Mouse (Mus musculus) kidney, adult 2 months (tissue): ENCODE measurements around the gene Cadps. TPM values are rescaled to one million over a fixed set of nuclear protein-coding genes. Genes with fewer than 3 reads are reported as not detected.

ENCODE experiments used
- DNase-seq: peaks from one replicate; pipeline ENCODE4 v3.0.0; 2021
- H3K27ac ChIP-seq: fragments of 200-500 bp; 2 replicates; pipeline ENCODE4 v1.5.1; 2012; ENCODE audit warnings: low read depth, low read length, control low read depth, inconsistent platforms; ENCODE audit not compliant: insufficient read depth
- H3K27me3 ChIP-seq: fragments of 200-500 bp; replicated peaks from 2 replicates; pipeline ENCODE4 v1.6.1; 2012; ENCODE audit warnings: mild to moderate bottlenecking, moderate library complexity, low read length, inconsistent platforms; ENCODE audit not compliant: control insufficient read depth, insufficient read depth
- H3K36me3 ChIP-seq: fragments of 200-500 bp; 2 replicates; pipeline ENCODE4 v1.6.1; 2012; ENCODE audit warnings: mild to moderate bottlenecking, moderate library complexity, low read length, inconsistent platforms; ENCODE audit not compliant: control insufficient read depth, insufficient read depth
- H3K4me1 ChIP-seq: fragments of 200-500 bp; 2 replicates; pipeline ENCODE4 v1.6.1; 2011; ENCODE audit warnings: low read length; ENCODE audit not compliant: control insufficient read depth, insufficient read depth
- H3K4me3 ChIP-seq: fragments of 200-500 bp; 2 replicates; pipeline ENCODE4 v1.5.1; 2011; ENCODE audit warnings: mild to moderate bottlenecking, low read depth, low read length, control low read depth; ENCODE audit not compliant: insufficient read depth
- CTCF ChIP-seq: fragments of 200-500 bp; conservative IDR thresholded peaks from 2 replicates; pipeline ENCODE4 v1.5.1; 2011; ENCODE audit warnings: low read depth, mild to moderate bottlenecking, control low read depth, low read length, moderate library complexity, mixed read lengths; ENCODE audit not compliant: insufficient read depth, insufficient read length
- POLR2A ChIP-seq: fragments of 200-500 bp; IDR thresholded peaks from one replicate; pipeline ENCODE4 v1.6.1; 2011; ENCODE audit warnings: low read depth, low read length, control low read depth
- WGBS: fragments of 180-500 bp; shearing (Covaris S2); methylation state at CpG from one replicate; pipeline ENCODE4 v1.1.7; 2018; 5-methylcytosine and 5-hydroxymethylcytosine counted together
- polyA plus RNA-seq: library from polyadenylated mRNA; depleted of rRNA; stranded (reverse); fragments of >200 nt; gene quantifications from 2 replicates; pipeline ENCODE4 v1.2.3, GENCODE M21; 2012

The Cadps gene
- polyA plus RNA-seq, 1 experiment = 0.23 TPM

DNA sequence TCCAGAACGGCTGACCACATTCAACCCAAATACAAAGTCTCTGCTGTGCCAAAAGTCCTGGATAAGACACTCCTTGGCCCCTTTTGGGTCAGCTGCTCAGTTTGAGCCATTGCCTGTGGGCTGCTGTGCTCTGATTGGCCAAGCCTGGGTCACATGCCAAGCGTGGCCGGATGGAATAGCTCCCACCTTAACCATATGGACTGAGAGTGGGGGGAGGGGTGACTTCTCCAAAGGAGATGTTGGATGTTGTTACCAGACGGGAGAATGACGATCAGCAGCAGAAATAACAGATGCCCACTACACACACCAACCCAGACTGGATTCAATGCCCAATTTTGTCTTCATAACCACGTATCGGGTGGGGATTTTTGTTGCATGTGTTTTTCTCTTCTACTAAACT lies 488.0 kb downstream of the Cadps start:
- Histone ChIP-seq H3K4me1 (no peaks in the 10 kb centered on the region), H3K27me3 (peaks cover 4% of the 10 kb centered on the region), H3K4me3 (no peak overlapping the region), H3K36me3 (no peaks in the 10 kb centered on the region), H3K27ac (no peak overlapping the region)
- TF ChIP-seq CTCF (no peak), POLR2A (no peak)
- DNase-seq = no peak
- WGBS = 45% methylated on average over 7 of the region's 7 CpGs

DNA sequence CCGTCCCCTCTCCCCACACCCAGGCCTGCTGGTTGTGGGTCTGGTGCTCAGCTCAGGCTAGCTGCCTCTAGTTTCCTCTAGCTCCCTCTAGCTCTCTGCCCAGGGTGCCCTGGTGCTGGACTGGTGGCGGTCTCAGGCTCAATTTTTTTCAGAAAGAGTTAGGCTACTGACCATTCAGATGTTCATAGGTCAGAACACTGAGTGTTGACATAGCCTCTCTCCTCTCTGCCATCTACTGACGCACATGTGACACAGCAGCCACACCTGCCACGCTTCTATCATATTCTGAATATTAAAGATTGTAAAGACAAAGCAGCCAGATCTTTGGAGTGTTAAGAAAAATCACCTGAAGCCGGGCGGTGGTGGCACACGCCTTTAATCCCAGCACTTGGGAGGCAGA lies 489.3 kb downstream of the Cadps start:
- DNase-seq = no peak
- Histone ChIP-seq H3K36me3 (no peaks in the 10 kb centered on the region), H3K4me1 (no peaks in the 10 kb centered on the region), H3K4me3 (no peak overlapping the region), H3K27ac (no peak overlapping the region), H3K27me3 (peaks cover 3% of the 10 kb centered on the region; the same call in 1 of the 2 replicates)
- TF ChIP-seq POLR2A (no peak), CTCF (peak; percentile 45)
- 80% methylated on average over 7 of the region's 7 CpGs for WGBS
